Mouse (Mus musculus) lung, postnatal 0 days (tissue): ENCODE measurements at regions not wholly inside any gene's neighbourhood (a gene's known extent, or its start where the extent isn't known, plus 50 kb on each side); places are given as distances from the start of the nearest gene placed in this dataset.

ENCODE experiments used
- ATAC-seq: fragments of 200-750 bp; cut with Nextera tagmentation; 2 replicates; pipeline ENCODE4 v1.8.0; 2017; ENCODE audit warnings: moderate library complexity
- DNase-seq: peaks from one replicate; pipeline ENCODE4 v3.0.0-alpha.2; 2016; ENCODE audit warnings: low spot score
- H3K27ac ChIP-seq: fragments of 300-500 bp; sonication (generic); 2 replicates; pipeline ENCODE4 v1.5.1; 2014; ENCODE audit warnings: antibody characterized with exemption, mild to moderate bottlenecking, low read length, mixed read lengths
- H3K27me3 ChIP-seq: fragments of 300-500 bp; sonication (generic); replicated peaks from 2 replicates; pipeline ENCODE4 v1.6.1; 2014; ENCODE audit warnings: low read length, mixed read lengths; ENCODE audit not compliant: insufficient read depth
- H3K36me3 ChIP-seq: fragments of 300-500 bp; sonication (generic); 2 replicates; pipeline ENCODE4 v1.6.1; 2014; ENCODE audit warnings: low read length, mixed read lengths; ENCODE audit not compliant: insufficient read depth
- H3K4me1 ChIP-seq: fragments of 300-500 bp; sonication (generic); 2 replicates; pipeline ENCODE4 v1.6.1; 2014; ENCODE audit warnings: antibody characterized with exemption, low read depth, low read length, mixed read lengths; ENCODE audit not compliant: insufficient read depth
- H3K4me2 ChIP-seq: fragments of 300-500 bp; sonication (generic); replicated peaks from 2 replicates; pipeline ENCODE4 v1.6.1; 2014; ENCODE audit warnings: low read depth, mild to moderate bottlenecking, low read length, moderate library complexity, mixed read lengths
- H3K4me3 ChIP-seq: fragments of 300-500 bp; sonication (generic); 2 replicates; pipeline ENCODE4 v1.5.1; 2014; ENCODE audit warnings: low read depth, low read length
- H3K9ac ChIP-seq: fragments of 300-500 bp; sonication (generic); replicated peaks from 2 replicates; pipeline ENCODE4 v1.6.1; 2014; ENCODE audit warnings: low read depth, mild to moderate bottlenecking
- H3K9me3 ChIP-seq: fragments of 300-500 bp; sonication (generic); 2 replicates; pipeline ENCODE4 v1.6.1; 2016; ENCODE audit warnings: low read length, mixed read lengths
- CTCF ChIP-seq: IDR thresholded peaks from 2 replicates; pipeline ENCODE4 v1.5.1; 2016; ENCODE audit warnings: antibody characterized with exemption, mild to moderate bottlenecking
- EP300 ChIP-seq: IDR thresholded peaks from 2 replicates; pipeline ENCODE4 v1.6.1; 2016; ENCODE audit warnings: antibody characterized with exemption, mild to moderate bottlenecking, control low read depth
- WGBS: fragments of 180-500 bp; shearing (Covaris S2); extraction: QIAGEN DNeasy Blood & Tissue Kit; methylation state at CpG from one replicate; pipeline ENCODE4 v1.1.7; 2014; 5-methylcytosine and 5-hydroxymethylcytosine counted together

DNA sequence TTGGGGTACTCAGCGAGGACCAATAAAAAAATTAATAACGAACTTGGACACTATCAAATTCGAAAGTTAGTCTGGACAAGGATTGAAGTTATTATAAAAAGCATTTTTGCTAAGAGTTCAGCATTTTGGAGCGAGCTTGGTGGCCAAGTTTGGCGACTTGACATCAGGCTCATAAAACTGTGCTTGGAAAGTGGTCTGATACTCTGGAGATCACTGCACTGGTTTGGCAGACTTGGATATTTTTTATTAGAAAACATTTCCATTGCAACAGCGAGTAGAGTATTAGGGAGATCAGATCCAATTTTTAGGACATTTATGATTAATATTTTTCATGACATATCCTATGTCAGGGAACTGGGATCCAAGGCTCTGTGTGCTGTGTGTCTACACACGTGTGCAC, 153.7 kb upstream of the Intu start:
- DNase-seq (no peak), ATAC-seq (no peak)
- Histone ChIP-seq H3K4me3 (no peak overlapping the region), H3K36me3 (no peaks in the 10 kb centered on the region), H3K9ac (no peak overlapping the region), H3K27ac (no peak overlapping the region), H3K27me3 (no peaks in the 10 kb centered on the region), H3K4me1 (no peaks in the 10 kb centered on the region), H3K4me2 (no peak overlapping the region), H3K9me3 (no peaks in the 10 kb centered on the region)
- WGBS: 68% methylated on average over 7 of the region's 7 CpGs
- TF ChIP-seq CTCF: no peak
- TF ChIP-seq EP300: no peak

DNA sequence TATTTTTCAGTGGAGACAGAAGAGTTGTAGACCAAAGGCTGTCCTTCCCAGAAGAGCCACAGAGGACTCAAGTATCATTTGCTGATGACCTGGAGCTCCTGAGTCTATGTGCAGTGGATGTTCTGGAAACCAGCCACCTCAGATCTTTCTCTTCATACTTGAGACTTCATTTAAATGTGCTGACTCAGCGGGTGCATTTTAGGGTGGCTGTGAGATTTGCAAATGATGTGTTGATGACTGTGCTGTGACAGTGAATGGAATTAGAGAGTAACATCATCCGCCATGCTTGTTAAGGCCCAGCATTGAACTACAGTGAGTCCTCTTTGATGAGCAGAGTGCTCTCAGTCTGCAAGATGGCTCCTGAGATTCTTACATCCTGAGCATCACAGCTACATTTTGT, 152.0 kb upstream of the Intu start:
- no peaks in the 10 kb centered on the region for H3K36me3 ChIP-seq
- H3K9ac ChIP-seq: no peak overlapping the region
- 85% methylated on average over 2 of the region's 2 CpGs for WGBS
- TF ChIP-seq EP300 (no peak), CTCF (no peak)
- no peak overlapping the region for H3K4me2 ChIP-seq
- H3K27ac ChIP-seq: no peak overlapping the region
- no peaks in the 10 kb centered on the region for H3K9me3 ChIP-seq
- no peak for ATAC-seq
- H3K4me1 ChIP-seq: no peaks in the 10 kb centered on the region
- no peak for DNase-seq
- H3K4me3 ChIP-seq: no peak overlapping the region
- H3K27me3 ChIP-seq: no peaks in the 10 kb centered on the region

DNA sequence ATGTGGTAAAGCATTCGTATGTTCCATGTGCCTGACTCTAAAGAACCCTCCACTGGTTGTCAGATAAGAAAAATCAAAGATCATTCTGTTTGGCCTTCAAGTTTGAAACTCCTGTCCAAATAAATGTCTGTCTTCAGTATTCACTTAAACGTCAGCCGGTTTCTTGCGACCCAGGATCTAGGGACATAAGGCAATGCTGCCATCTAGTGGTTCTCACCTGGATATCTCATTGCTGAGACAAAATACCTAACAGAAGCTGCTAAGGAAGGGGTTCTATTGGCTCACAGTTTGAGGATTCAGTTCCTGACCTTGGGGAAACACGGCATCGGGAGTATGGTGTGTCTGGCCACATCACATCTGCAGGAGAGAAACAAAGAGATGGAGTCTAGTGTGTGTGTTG, 139.5 kb upstream of the Intu start:
- no peak overlapping the region for H3K9ac ChIP-seq
- H3K4me1 ChIP-seq: no peaks in the 10 kb centered on the region
- no peak overlapping the region for H3K4me3 ChIP-seq
- no peaks in the 10 kb centered on the region for H3K9me3 ChIP-seq
- 31% methylated on average over 6 of the region's 6 CpGs for WGBS
- no peaks in the 10 kb centered on the region for H3K36me3 ChIP-seq
- DNase-seq (peak; percentile 87), ATAC-seq (no peak)
- no peak overlapping the region for H3K27ac ChIP-seq
- no peaks in the 10 kb centered on the region for H3K27me3 ChIP-seq
- TF ChIP-seq EP300 (no peak), CTCF (peak; percentile 91)
- no peak overlapping the region for H3K4me2 ChIP-seq

DNA sequence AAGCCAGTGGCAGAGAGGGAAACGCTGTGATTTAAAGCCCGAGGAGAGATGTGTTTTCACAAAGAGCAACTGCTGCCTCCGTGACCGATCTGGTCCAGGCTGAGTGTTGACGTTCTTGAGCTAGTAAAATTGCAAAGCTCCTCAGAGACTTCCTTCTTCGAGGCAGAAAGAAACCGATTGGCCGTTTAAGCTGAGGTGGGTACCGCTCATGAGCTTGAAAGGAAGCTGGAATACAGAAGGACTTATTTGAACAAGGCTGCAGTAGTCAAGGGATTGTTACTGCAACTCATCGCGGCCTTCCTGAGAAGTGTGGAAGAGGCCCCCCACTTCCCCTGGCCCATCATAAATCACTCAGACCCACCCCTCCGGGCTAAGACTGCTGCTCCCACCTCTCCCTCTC, 132.9 kb upstream of the Intu start:
- WGBS: 31% methylated on average over 12 of the region's 12 CpGs
- no peak for DNase-seq
- no peaks in the 10 kb centered on the region for H3K4me1 ChIP-seq

DNA sequence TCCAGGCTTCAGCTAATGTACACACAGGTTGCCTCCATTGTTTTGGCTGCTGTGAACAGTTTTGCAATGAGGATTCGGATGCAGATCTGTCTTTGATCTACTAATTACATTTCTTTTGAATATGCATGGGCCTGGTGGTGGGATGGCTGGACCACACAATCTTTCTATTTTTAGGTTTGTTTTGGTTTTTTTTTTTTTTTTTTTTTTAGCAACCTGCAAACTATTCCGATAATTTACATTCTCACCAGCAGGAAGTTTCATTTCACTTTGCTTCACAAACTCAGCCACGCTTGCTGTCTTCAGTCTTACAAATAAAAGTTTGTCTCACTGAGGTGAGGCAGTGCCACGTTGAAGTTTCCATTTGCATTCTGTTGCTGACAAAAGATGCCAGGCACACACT, 127.7 kb upstream of the Intu start:
- Histone ChIP-seq H3K36me3 (no peaks in the 10 kb centered on the region), H3K4me2 (no peak overlapping the region), H3K4me3 (no peak overlapping the region), H3K4me1 (no peaks in the 10 kb centered on the region), H3K9me3 (no peaks in the 10 kb centered on the region), H3K27ac (no peak overlapping the region), H3K27me3 (no peaks in the 10 kb centered on the region), H3K9ac (no peak overlapping the region)
- 75% methylated on average over 4 of the region's 4 CpGs for WGBS
- ATAC-seq (no peak), DNase-seq (no peak)
- TF ChIP-seq EP300 (no peak), CTCF (no peak)

More for the DNA sequence above, 132.9 kb upstream of the Intu start:
- Histone ChIP-seq H3K4me2 (no peak overlapping the region), H3K4me3 (no peak overlapping the region), H3K36me3 (no peaks in the 10 kb centered on the region), H3K9ac (no peak overlapping the region), H3K27ac (no peak overlapping the region), H3K27me3 (no peaks in the 10 kb centered on the region), H3K9me3 (no peaks in the 10 kb centered on the region)
- ATAC-seq: no peak
- no peak for TF ChIP-seq CTCF
- TF ChIP-seq EP300: no peak

DNA sequence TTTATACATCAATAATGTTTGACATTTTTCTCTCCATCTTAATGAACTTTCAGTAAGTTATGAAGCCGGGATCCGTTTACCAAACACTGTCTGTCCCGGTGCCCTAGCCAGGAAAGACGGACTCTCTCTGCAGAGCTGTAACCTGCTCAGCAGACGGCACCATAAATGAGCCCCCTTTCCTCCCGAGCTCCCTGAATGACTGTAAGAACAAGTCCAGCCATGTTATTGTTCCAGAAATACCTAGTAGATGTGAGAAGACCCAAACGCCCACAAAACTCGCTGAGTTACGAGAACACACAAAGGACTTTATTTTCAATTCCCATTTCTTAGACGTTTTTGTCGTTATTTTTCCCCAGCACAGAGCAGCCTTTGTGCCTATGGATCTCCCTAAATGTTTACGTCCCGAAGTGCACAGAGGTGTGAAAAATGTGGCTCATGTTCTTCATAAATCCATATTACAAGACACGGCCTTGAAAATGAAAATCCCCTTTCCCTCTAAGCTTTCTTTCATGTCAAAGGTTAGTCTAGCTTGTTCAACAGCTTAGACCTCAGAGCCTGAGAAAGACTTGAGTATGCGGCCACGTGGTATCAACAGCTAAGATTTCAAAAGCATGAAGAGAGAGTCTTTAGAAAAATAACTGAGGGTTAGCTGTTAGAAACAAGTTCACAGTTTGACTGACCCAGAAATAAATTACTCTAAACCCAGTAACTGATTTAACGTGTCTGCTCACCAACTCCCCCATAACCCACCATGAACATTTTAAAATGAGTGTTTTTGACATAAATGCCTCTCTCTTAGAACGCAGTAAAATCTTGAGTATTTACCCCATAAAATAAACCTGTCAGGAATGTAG, 125.8 kb upstream of the Intu start:
- 64% methylated on average over 18 of the region's 18 CpGs for WGBS
- Histone ChIP-seq H3K27me3 (no peaks in the 10 kb centered on the region), H3K4me3 (no peak overlapping the region), H3K9me3 (no peaks in the 10 kb centered on the region), H3K4me1 (no peaks in the 10 kb centered on the region), H3K36me3 (no peaks in the 10 kb centered on the region), H3K9ac (no peak overlapping the region), H3K4me2 (no peak overlapping the region), H3K27ac (no peak overlapping the region)
- ATAC-seq (no peak), DNase-seq (no peak)
- TF ChIP-seq EP300 (no peak), CTCF (no peak)

DNA sequence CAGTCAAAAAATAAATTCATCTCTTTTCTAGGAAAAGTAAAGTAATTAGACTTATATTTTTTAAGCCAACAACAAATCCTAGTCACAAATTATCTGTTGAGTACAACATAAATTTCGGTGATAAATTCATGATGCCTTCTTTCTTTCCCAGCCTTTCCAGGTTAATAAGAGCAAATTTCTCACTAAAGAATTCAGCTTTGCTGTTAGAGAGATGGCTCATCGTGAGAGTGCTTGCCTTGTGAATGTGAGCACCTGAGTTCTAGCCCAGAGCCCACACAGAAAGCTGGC, 125.2 kb upstream of the Intu start:
- Histone ChIP-seq H3K9me3 (no peaks in the 10 kb centered on the region), H3K4me2 (no peak overlapping the region), H3K4me3 (no peak overlapping the region), H3K4me1 (no peaks in the 10 kb centered on the region), H3K36me3 (no peaks in the 10 kb centered on the region), H3K27ac (no peak overlapping the region), H3K9ac (no peak overlapping the region), H3K27me3 (no peaks in the 10 kb centered on the region)
- 76% methylated on average over 2 of the region's 2 CpGs for WGBS
- no peak for TF ChIP-seq CTCF
- TF ChIP-seq EP300: no peak
- DNase-seq: no peak
- no peak for ATAC-seq
